Mouse (Mus musculus): ENCODE measurements around the gene Adam34.
"Not testable (repeated sequence)": the region's sequence is repeated elsewhere in the genome, so short reads cannot be mapped to it uniquely, and the experiment has no call there.

The Adam34 gene

DNA sequence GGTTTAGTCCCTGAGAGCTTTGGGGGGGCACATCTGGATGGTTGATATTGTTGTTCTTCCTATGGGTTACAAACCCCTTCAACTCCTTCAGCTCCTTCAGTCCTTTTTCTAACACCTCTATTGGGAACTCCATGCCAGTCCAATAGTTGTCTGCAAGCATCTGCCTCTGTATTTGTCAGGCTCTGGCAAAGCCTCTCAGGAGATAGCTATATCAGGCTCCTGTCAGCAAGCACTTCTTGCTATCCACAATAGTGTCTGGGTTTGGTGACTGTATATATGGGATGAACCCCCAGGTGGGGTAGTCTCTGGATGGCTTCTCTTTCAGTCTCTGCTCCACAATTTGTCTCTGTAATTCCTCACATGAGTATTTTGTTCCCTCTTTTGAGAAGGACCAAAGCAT, at the start of gene Adam34:
TSS of gene Adam34 (minus strand) at position 101 of the 400 bp plus-strand sequence.
- no peak for DNase-seq (ENCODE audit: low spot score in 2 of 2)

DNA sequence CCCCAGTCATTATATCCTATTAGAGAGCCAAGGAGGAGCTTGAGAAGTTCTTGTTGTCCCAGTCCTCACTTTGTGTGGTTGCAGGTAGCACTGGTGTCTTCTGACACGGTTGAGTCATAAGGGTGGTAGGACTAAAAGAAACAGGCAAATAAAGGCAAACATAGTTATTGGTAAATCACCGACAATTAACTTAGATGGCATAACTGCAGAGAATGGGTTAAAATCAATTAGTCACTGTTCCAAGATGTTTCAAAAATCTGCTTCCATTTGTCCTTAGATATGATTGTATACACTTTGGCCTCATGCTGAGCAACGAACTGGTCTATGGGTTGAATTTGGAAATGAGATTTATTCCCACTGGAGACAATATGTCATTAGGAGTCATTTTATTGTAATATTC, 82.7 kb downstream of the Adam34 start, which contains the start of gene Gm5346:
TSS of gene Gm5346 (minus strand) at position 101 of the 400 bp plus-strand sequence.
- DNase-seq (ENCODE audit: low spot score in 2 of 2): no peak

DNA sequence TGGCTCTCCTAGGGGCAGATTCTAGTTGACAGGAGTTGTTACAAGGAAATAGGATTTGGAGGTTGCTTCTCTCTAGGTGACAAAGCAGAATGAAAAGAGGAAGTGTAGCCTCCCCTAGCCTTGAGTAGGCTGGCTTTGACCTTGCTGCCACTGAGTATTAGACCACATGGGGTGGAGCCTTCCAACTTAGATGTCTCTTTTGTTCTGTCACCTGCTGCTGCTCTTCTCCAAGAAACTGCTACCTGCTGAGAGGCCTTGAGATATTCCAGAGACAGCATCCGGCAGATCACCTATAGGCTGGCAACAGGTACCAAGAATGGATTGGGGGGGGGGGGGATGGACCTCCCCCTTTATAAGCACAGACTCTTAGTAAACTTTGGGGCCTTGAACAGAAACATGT, 93.8 kb downstream of the Adam34 start:
- DNase-seq (ENCODE audit: low spot score in 2 of 2): no peak

DNA sequence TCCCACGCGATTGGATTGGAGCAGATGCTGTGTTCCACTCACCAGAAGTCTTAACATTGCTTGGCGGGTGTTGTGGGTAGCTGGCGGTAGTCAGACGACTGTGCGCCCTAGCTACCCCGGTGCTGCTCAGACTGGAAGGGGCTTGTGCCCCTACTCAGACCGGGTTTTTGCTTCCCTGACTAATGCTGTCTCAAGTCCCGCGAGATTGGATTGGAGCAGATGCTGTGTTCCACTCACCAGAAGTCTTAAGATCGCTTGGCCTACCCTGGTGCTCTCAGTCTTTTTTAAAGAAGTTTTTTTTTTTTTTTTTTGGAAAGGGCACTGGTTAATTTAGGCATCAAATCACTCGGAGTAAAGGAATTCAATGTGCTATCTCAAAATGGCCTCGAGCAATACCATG, 106.2 kb downstream of the Adam34 start:
- not testable (repeated sequence) for DNase-seq (ENCODE audit: low spot score in 2 of 2)

DNA sequence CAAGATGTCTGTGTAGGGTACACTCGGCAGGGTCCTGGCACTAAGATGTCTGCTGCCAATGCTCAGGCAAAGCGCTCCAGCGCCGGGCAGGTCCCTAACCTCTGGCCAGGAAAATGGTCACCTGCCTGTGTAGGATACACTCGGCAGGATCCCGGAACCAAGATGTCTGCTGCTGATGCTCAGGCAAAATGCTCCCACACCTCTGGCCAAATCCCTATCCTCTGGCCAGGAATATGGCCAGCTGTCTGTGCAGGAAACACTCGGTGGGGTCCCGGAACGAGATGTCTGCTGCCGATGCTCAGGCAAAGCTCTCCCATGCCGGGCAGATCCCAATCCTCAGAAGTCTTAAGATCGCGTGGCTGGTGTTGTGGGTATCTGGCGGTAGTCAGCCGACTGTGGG, 106.7 kb downstream of the Adam34 start:
- DNase-seq (ENCODE audit: low spot score in 2 of 2): not testable (repeated sequence)

Measured in right cerebral cortex, postnatal 36 days (tissue).